Mouse (Mus musculus) left cerebral cortex, adult 2 months (tissue): ENCODE measurements around the gene Epm2aip1. TPM values are rescaled to one million over a fixed set of nuclear protein-coding genes. Genes with fewer than 3 reads are reported as not detected.

Experiments
- DNase-seq, 2 experiments: peaks; one replicate each; pipeline ENCODE4 v3.0.0; 2021 to 2022; ENCODE audit warnings: low spot score in 2 of 2, mixed read lengths in 1 of 2; ENCODE audit errors: extremely low spot score in 1 of 2
- H3K27ac ChIP-seq: fragments of 200-600 bp; 2 replicates; pipeline ENCODE4 v1.8.1; 2022
- H3K4me3 ChIP-seq: fragments of 200-600 bp; 2 replicates; pipeline ENCODE4 v1.8.1; 2022
- CTCF ChIP-seq: fragments of 200-600 bp; IDR thresholded peaks from 2 replicates; pipeline ENCODE4 v1.8.1; 2022; ENCODE audit warnings: antibody characterized with exemption, mild to moderate bottlenecking, moderate library complexity
- intact Hi-C: fragments of 180-260 bp; cut with DNase I; formaldehyde crosslinking; loops from one replicate; pipeline ENCODE4 v1.15.1; 2025
- total RNA-seq, 2 experiments: library from RNA; stranded (reverse); gene quantifications; 2 replicates each; pipeline ENCODE4 v1.2.3; 2021

Epm2aip1 gene
- total RNA-seq, 2 experiments from 2014 or later = 79.7 to 81.8 TPM

GRCm38 (mm10) chr9:111261356-111261755 lies 10.4 kb upstream of the Epm2aip1 start:
- no peak overlapping the region for H3K4me3 ChIP-seq
- intact Hi-C loops = no loop called here
- no peak for DNase-seq
- TF ChIP-seq CTCF = no peak
- H3K27ac ChIP-seq = no peak overlapping the region

DNA sequence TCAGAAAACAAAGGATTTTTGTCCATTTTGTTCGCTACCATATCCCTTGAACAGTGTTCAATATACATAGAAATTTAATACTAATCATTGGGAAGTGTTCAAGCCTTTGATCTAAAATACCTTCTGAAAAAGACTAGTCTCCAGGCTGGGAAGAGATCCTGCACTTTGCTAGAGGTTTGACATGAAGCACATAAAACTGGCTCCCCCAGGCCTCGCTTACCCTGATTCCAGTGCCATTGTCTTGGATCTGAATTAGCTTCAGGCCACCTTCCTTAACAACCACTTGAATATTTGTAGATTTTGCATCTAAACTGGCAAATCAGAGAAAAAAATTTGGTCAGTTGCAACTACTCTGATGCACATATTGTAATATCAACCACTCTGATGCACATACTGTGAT lies 3.7 kb upstream of the Epm2aip1 start:
- Histone ChIP-seq H3K27ac (no peak overlapping the region), H3K4me3 (no peak overlapping the region)
- no peak for TF ChIP-seq CTCF
- intact Hi-C loops = no loop called here
- DNase-seq = no peak

- no peak for DNase-seq
Observed at GRCm38 (mm10) chr9:111270606-111271005, 1.1 kb upstream of the Epm2aip1 start.

GRCm38 (mm10) chr9:111271056-111271433 lies 684 bp upstream of the Epm2aip1 start:
- H3K4me3 ChIP-seq = peak overlapping the region; percentile 81
- no peak for DNase-seq
- peak overlapping the region; percentile 88 for H3K27ac ChIP-seq
- intact Hi-C loops = no loop called here
- no peak for TF ChIP-seq CTCF

More at GRCm38 (mm10) chr9:111270606-111271005, 1.1 kb upstream of the Epm2aip1 start:
- no peak for TF ChIP-seq CTCF
- H3K4me3 ChIP-seq = peak overlapping the region; percentile 81
- intact Hi-C loops = no loop called here
- peak overlapping the region; percentile 88 for H3K27ac ChIP-seq

DNA sequence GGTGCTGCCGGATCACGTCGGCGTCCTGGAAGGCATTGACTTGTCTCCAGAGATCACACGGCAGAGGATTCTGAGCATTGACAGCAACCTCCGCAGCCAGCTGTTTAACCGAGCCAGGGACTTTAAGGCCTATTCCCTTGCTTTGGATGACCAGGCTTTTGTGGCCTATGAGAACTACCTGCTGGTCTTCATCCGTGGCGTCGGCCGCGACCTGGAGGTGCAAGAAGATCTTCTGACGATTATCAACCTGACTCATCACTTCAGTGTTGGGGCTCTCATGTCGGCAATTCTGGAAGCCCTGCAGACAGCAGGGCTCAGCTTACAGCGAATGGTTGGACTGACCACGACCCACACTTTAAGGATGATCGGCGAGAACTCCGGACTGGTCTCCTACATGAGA lies 627 bp downstream of the Epm2aip1 start:
- Histone ChIP-seq H3K4me3 (peak overlapping the region; percentile 89), H3K27ac (peak overlapping the region; percentile 98)
- TF ChIP-seq CTCF = no peak
- DNase-seq = peak in 1 of 2 experiments; percentile 12
- intact Hi-C loops = no loop called here

GRCm38 (mm10) chr9:111272996-111273785 lies 1.5 kb downstream of the Epm2aip1 start:
- no peak for DNase-seq
- intact Hi-C loops = no loop called here
- no peak overlapping the region for H3K27ac ChIP-seq
- H3K4me3 ChIP-seq = peak overlapping the region; percentile 89
- no peak for TF ChIP-seq CTCF

DNA sequence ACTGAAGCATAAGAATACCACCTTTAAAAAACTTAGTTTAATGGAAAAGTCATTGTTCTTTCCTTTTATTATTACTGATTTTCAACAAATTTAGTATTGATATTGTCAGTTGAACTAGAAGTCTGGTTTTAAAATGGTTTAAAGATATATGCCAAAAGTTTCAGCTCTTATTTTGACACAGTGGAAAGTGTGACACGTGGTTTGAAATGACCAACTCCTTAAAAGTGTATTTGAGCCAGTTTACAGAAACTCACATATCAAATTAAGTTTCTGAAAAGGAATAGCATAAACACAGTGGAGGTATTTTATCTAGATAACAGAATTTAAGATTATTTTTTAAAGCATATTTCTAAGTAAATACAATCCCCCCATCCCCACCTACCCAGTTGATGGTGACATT lies 2.2 kb downstream of the Epm2aip1 start:
- no peak overlapping the region for H3K27ac ChIP-seq
- intact Hi-C loops = no loop called here
- no peak for DNase-seq
- TF ChIP-seq CTCF = no peak
- H3K4me3 ChIP-seq = peak overlapping the region; percentile 89

- intact Hi-C loops = no loop called here
- no peak for TF ChIP-seq CTCF
- no peak for DNase-seq
- Histone ChIP-seq H3K4me3 (peak overlapping the region; percentile 89), H3K27ac (no peak overlapping the region)
Observed at GRCm38 (mm10) chr9:111275156-111275555, 3.4 kb downstream of the Epm2aip1 start.

- Histone ChIP-seq H3K4me3 (no peak overlapping the region), H3K27ac (no peak overlapping the region)
- no peak for TF ChIP-seq CTCF
- no peak for DNase-seq
- intact Hi-C loops = no loop called here
Observed at GRCm38 (mm10) chr9:111285061-111285460, 13.3 kb downstream of the Epm2aip1 start.

GRCm38 (mm10) chr9:111285676-111286075 lies 13.9 kb downstream of the Epm2aip1 start:
- intact Hi-C loops = no loop called here
- no peak overlapping the region for H3K27ac ChIP-seq
- no peak for TF ChIP-seq CTCF

GRCm38 (mm10) chr9:111286468-111286867 lies 14.7 kb downstream of the Epm2aip1 start:
- DNase-seq = no peak
- Histone ChIP-seq H3K27ac (no peak overlapping the region), H3K4me3 (no peak overlapping the region)
- TF ChIP-seq CTCF = peak; percentile 4; the same call in 1 of the 2 replicates
- intact Hi-C loops = no loop called here

More at GRCm38 (mm10) chr9:111285676-111286075, 13.9 kb downstream of the Epm2aip1 start:
- H3K4me3 ChIP-seq = no peak overlapping the region
- DNase-seq = no peak

DNA sequence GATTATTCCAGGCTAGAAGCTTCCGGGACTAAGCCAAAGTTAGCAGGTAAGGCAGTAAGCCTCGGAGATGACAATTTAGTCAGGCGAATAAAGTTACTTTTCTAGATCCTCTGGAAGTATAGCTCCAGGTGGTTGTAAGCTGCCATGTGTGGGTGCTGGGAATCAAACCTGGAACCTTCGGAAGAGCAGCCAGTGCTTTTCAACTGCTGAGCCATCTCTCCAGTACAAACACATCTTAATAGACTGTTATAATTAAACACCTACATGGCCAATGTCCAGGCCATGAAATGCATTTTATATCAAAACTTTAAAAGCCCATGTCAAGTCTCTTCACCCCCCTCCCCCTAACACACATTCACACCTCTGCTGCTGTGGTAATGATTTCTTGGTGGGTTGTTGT lies 16.2 kb downstream of the Epm2aip1 start:
- intact Hi-C loops = no loop called here
- no peak overlapping the region for H3K27ac ChIP-seq
- H3K4me3 ChIP-seq = no peak overlapping the region
- DNase-seq = no peak
- no peak for TF ChIP-seq CTCF

- TF ChIP-seq CTCF = no peak
- no peak for DNase-seq
- intact Hi-C loops = no loop called here
- no peak overlapping the region for H3K27ac ChIP-seq
- H3K4me3 ChIP-seq = no peak overlapping the region
Observed at GRCm38 (mm10) chr9:111289294-111289831, 17.6 kb downstream of the Epm2aip1 start.
